Mouse (Mus musculus) cerebellum, adult 2 months (tissue): ENCODE measurements at regions not wholly inside any gene's neighbourhood (a gene's known extent, or its start where the extent isn't known, plus 50 kb on each side); places are given as distances from the start of the nearest gene placed in this dataset.

Source experiments
- CTCF ChIP-seq: fragments of 200-500 bp; IDR thresholded peaks from 2 replicates; pipeline ENCODE4 v1.5.1; 2011; ENCODE audit warnings: low read depth, mild to moderate bottlenecking, control low read depth, low read length, moderate library complexity, borderline replicate concordance; ENCODE audit not compliant: insufficient read depth
- POLR2A ChIP-seq: fragments of 200-500 bp; IDR thresholded peaks from 2 replicates; pipeline ENCODE4 v1.6.1; 2011; ENCODE audit warnings: low read length, control low read depth, borderline replicate concordance; ENCODE audit not compliant: insufficient read depth

DNA sequence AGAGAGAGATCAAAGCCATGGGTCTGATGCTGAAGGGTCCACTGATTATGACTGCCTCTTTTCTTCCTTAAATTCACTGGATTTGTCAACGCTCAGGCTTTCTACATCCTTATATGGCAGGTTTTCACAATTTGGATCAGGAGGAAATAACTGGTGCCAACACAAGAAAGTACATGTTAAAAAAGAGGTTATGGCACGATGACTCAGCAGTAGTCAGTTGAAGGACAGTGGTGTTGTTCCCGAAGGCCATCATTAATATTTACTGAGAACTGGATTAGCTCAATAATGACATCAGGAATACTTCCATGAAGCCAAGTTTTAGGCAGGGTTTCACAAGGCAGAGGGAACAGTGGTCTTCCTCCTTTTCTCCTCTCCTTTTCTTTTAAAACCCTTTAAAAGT, 179.6 kb downstream of the Car2 start:
- TF ChIP-seq CTCF (no peak), POLR2A (no peak)
